In genomic region chr14:78383256-78383709, GRCm38 (mm10) we compare ENCODE assay signal across 7 mouse cellular contexts.
A peak's percentile ranks its signal among the peaks of the same experiment; 100 is the strongest.
DNase-seq lines count a peak whose midpoint lies in the region; ATAC-seq lines count a peak whose summit lies in the region.

No protein-coding gene starts in this region.

- no peaks in the 10 kb centered on the region for H3K27me3 ChIP-seq in forebrain, embryonic 15.5 days
- no peaks in the 10 kb centered on the region for H3K27me3 ChIP-seq in neural tube, embryonic 15.5 days (replicated peaks)

- peak; percentile 33 for DNase-seq in 416B (ENCODE audit: low read depth)
- peak; percentile 76 to 85 for DNase-seq in adrenal gland, adult 18-20 months (ENCODE audit: low spot score in 2 of 2)
- DNase-seq in heart, postnatal 36 days = peak; percentile 87 to 88
- DNase-seq in left cerebral cortex, adult 9 months (ENCODE audit: low spot score in 2 of 2) = peak; percentile 85 to 93
- DNase-seq in urinary bladder, postnatal 14 days (ENCODE audit: low spot score) = peak; percentile 79

- ATAC-seq in forebrain, embryonic 15.5 days (replicated peaks) = peak; percentile 91
- peak; percentile 93 for ATAC-seq in neural tube, embryonic 15.5 days (ENCODE audit: low FRiP score)

- H3K9me3 ChIP-seq in forebrain, embryonic 15.5 days = no peaks in the 10 kb centered on the region
- H3K9me3 ChIP-seq in neural tube, embryonic 15.5 days (replicated peaks) = no peaks in the 10 kb centered on the region

- intact Hi-C loops in heart, postnatal 36 days (cut with DNase I) = no loop called here

- 22% methylated on average over 8 of the region's 8 CpGs for WGBS in forebrain, embryonic 15.5 days
- WGBS in neural tube, embryonic 15.5 days = 52% methylated on average over 8 of the region's 8 CpGs

- no peaks in the 10 kb centered on the region for H3K36me3 ChIP-seq in forebrain, embryonic 15.5 days
- no peaks in the 10 kb centered on the region for H3K36me3 ChIP-seq in neural tube, embryonic 15.5 days

- peaks cover 11% of the 10 kb centered on the region; the same call in 1 of the 2 replicates for H3K4me1 ChIP-seq in forebrain, embryonic 15.5 days
- peaks cover 9% of the 10 kb centered on the region; the same call in 1 of the 2 replicates for H3K4me1 ChIP-seq in neural tube, embryonic 15.5 days

- H3K4me3 ChIP-seq in forebrain, embryonic 15.5 days = no peak overlapping the region
- no peak overlapping the region for H3K4me3 ChIP-seq in neural tube, embryonic 15.5 days (replicated peaks)

- H3K4me2 ChIP-seq in forebrain, embryonic 15.5 days (replicated peaks) = no peak overlapping the region; the same call in 1 of the 2 replicates
- H3K4me2 ChIP-seq in neural tube, embryonic 15.5 days = no peak overlapping the region

- H3K9ac ChIP-seq in forebrain, embryonic 15.5 days (replicated peaks) = no peak overlapping the region
- H3K9ac ChIP-seq in neural tube, embryonic 15.5 days (replicated peaks) = no peak overlapping the region

- no peak overlapping the region for H3K27ac ChIP-seq in forebrain, embryonic 15.5 days (replicated peaks)
- H3K27ac ChIP-seq in neural tube, embryonic 15.5 days (replicated peaks) = peak overlapping the region; percentile 37; the same call in 1 of the 2 replicates

Comparison
In these comparisons a context has a peak if more than half of its experiments do, and no peak if none do; other contexts are left out.
1. DNase-seq: peak in every context shown above with its lines; median percentile 89 in left cerebral cortex, adult 9 months; 88 in heart, postnatal 36 days; 80 in adrenal gland, adult 18-20 months; 79 in urinary bladder, postnatal 14 days; 33 in 416B.